Comparison of ENCODE assay signal across 22 mouse cellular contexts in the genomic region with DNA sequence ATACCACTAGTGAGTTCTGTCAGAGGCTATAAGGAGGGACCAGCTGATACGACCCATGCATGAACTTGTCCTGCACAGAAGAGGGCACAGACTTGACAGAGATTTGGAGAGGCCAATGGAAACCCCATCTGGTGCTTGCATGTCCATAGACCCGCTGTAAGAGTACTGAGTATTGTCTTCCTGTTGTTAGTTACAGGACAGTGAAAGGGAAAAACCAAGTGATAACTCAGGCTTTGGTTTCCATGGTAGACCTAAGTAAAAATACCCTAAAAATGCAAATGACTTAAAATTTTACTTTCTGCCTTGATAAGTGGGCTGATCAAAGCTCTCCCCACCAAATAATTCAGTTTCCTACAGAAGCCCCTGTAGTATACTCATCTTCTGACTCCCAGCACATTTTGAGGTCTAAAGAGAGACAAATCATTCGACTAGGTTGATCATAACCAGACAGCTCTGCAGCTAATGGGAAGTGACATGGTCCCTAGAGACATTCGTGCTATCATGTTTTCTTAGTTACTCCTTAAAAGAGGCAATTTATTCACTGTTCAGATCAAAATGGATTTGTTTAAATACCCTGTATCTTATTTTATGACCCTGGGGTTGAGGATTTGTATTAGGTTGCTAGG. TPM values are rescaled to one million over a fixed set of nuclear protein-coding genes. Genes with fewer than 3 reads are reported as not detected.
A peak's percentile ranks its signal among the peaks of the same experiment; 100 is the strongest.
DNase-seq lines count a peak whose midpoint lies in the region; ATAC-seq lines count a peak whose summit lies in the region.
"Had no signal": no experiment of that assay in that cellular context is flagged by ENCODE, and none has a peak within 500 bp of the region (broad histone marks: within the 10 kb centered on the region; RNA-seq: fewer than 3 reads in every experiment).

No protein-coding gene starts in this region.

- H3K9ac ChIP-seq in neural tube, embryonic 12.5 days: no peak overlapping the region
- H3K9ac ChIP-seq in neural tube, embryonic 15.5 days (replicated peaks): no peak overlapping the region
- H3K9ac ChIP-seq: embryonic facial prominence, embryonic 13.5 days; heart, embryonic 15.5 days; hindbrain, embryonic 13.5 days had no signal

- no peaks in the 10 kb centered on the region for H3K9me3 ChIP-seq in neural tube, embryonic 12.5 days
- no peaks in the 10 kb centered on the region for H3K9me3 ChIP-seq in neural tube, embryonic 15.5 days (replicated peaks)
- H3K9me3 ChIP-seq: embryonic facial prominence, embryonic 13.5 days; heart, embryonic 15.5 days; hindbrain, embryonic 13.5 days had no signal

- H3K36me3 ChIP-seq in neural tube, embryonic 12.5 days: no peaks in the 10 kb centered on the region
- H3K36me3 ChIP-seq in neural tube, embryonic 15.5 days: no peaks in the 10 kb centered on the region
- H3K36me3 ChIP-seq: embryonic facial prominence, embryonic 13.5 days; heart, embryonic 15.5 days; hindbrain, embryonic 13.5 days had no signal

- 0 out of 2 replicates have a peak, but pooled peaks have one; percentile 6 for ATAC-seq in neural tube, embryonic 12.5 days (ENCODE audit: low FRiP score, low read depth)
- ATAC-seq in neural tube, embryonic 15.5 days (ENCODE audit: low FRiP score): no peak
- ATAC-seq in CD4-positive, CD25-positive, alpha-beta regulatory T cell, adult 4 months: peak; percentile 65
- ATAC-seq in frontal cortex, adult (ENCODE audit: low TSS enrichment): no peak
- ATAC-seq: forebrain, embryonic 14.5 days; hindbrain, postnatal 0 days; intestine, embryonic 16.5 days; Patski had no signal

- WGBS in neural tube, embryonic 12.5 days: 80% methylated on average over 4 of the region's 4 CpGs
- 80% methylated on average over 4 of the region's 4 CpGs for WGBS in neural tube, embryonic 15.5 days

- DNase-seq in induced T-regulatory cell, adult 2 months (ENCODE audit: low read depth): peak; percentile 39
- no peak for DNase-seq in gastrocnemius, postnatal 10 days
- DNase-seq in right cerebral cortex, postnatal 14 days: no peak
- DNase-seq: adrenal gland, adult 2 months; adrenal gland, postnatal 36 days; cerebellum, adult 2 months; cerebellum, postnatal 36 days; gastrocnemius, postnatal 14 days; heart, adult 2 months; heart, postnatal 14 days had no signal

- no peak overlapping the region for H3K4me3 ChIP-seq in neural tube, embryonic 12.5 days
- no peak overlapping the region for H3K4me3 ChIP-seq in neural tube, embryonic 15.5 days (replicated peaks)
- H3K4me3 ChIP-seq: embryonic facial prominence, embryonic 13.5 days; heart, adult 2 months; heart, embryonic 15.5 days; hindbrain, embryonic 13.5 days had no signal

- H3K4me1 ChIP-seq in neural tube, embryonic 12.5 days: no peaks in the 10 kb centered on the region
- peaks cover 8% of the 10 kb centered on the region; the same call in 1 of the 2 replicates for H3K4me1 ChIP-seq in neural tube, embryonic 15.5 days
- H3K4me1 ChIP-seq: embryonic facial prominence, embryonic 13.5 days; heart, embryonic 15.5 days had no signal

- no peak overlapping the region for H3K4me2 ChIP-seq in neural tube, embryonic 12.5 days (replicated peaks)
- no peak overlapping the region for H3K4me2 ChIP-seq in neural tube, embryonic 15.5 days
- H3K4me2 ChIP-seq: embryonic facial prominence, embryonic 13.5 days; heart, embryonic 11.5 days; heart, embryonic 15.5 days; hindbrain, embryonic 13.5 days had no signal

- H3K27ac ChIP-seq in neural tube, embryonic 12.5 days: no peak overlapping the region
- no peak overlapping the region for H3K27ac ChIP-seq in neural tube, embryonic 15.5 days (replicated peaks)
- H3K27ac ChIP-seq: embryonic facial prominence, embryonic 13.5 days; heart, adult 2 months; heart, embryonic 15.5 days; hindbrain, embryonic 13.5 days; hindbrain, postnatal 0 days had no signal

- no peaks in the 10 kb centered on the region for H3K27me3 ChIP-seq in neural tube, embryonic 12.5 days (replicated peaks)
- H3K27me3 ChIP-seq in neural tube, embryonic 15.5 days (replicated peaks): no peaks in the 10 kb centered on the region
- H3K27me3 ChIP-seq: embryonic facial prominence, embryonic 13.5 days; heart, embryonic 15.5 days; hindbrain, embryonic 13.5 days; Patski had no signal

RNA-seq across cellular contexts. Expression of gene Phlpp1, which starts 25.9 kb away (rescaled TPM):
- 8.8 TPM in 2 replicates for polyA plus RNA-seq in neural tube, embryonic 12.5 days (2016; fragmentation: Nextera tagmentation; extraction: Ambion mirVana)
- polyA plus RNA-seq in neural tube, embryonic 15.5 days (2015; fragmentation: Nextera tagmentation; extraction: Ambion mirVana): 7.5 and 7.8 TPM in 2 replicates
- 10 to 100 TPM in 1 of 2 experiments, 1 to 10 TPM in 1; 8.7 to 11.8 TPM for polyA plus RNA-seq in CD4-positive, CD25-positive, alpha-beta regulatory T cell, adult 4 months (2017; shearing (Covaris generic))
- total RNA-seq in gastrocnemius, postnatal 10 days (2021): 10 to 100 TPM in 1 of 2 experiments, 1 to 10 TPM in 1; 9.1 to 11.0 TPM

Comparison
In these comparisons a context has a peak if more than half of its experiments do, and no peak if none do; other contexts are left out.
1. ATAC-seq: peak in neural tube, embryonic 12.5 days (single experiment) and CD4-positive, CD25-positive, alpha-beta regulatory T cell, adult 4 months (single experiment); none in neural tube, embryonic 15.5 days (single experiment) and frontal cortex, adult (single experiment).